Mouse (Mus musculus) embryonic facial prominence, embryonic 10.5 days (tissue): ENCODE data around the gene Btc. TPM values are rescaled to one million over a fixed set of nuclear protein-coding genes. Genes with fewer than 3 reads are reported as not detected.

Experiments used
- DNase-seq: peaks from one replicate; pipeline ENCODE4 v3.0.0-alpha.2; 2017; ENCODE audit warnings: low spot score
- H3K27ac ChIP-seq: fragments of 300-500 bp; sonication (generic); replicated peaks from 2 replicates; pipeline ENCODE4 v1.5.1; 2016; ENCODE audit warnings: mild to moderate bottlenecking
- H3K27me3 ChIP-seq: fragments of 300-500 bp; sonication (generic); replicated peaks from 2 replicates; pipeline ENCODE4 v1.6.1; 2016; ENCODE audit warnings: low read depth, mild to moderate bottlenecking; ENCODE audit not compliant: poor library complexity, severe bottlenecking
- H3K36me3 ChIP-seq: fragments of 300-500 bp; sonication (generic); replicated peaks from 2 replicates; pipeline ENCODE4 v1.6.1; 2016; ENCODE audit warnings: mild to moderate bottlenecking, moderate library complexity
- H3K4me1 ChIP-seq: fragments of 300-500 bp; sonication (generic); 2 replicates; pipeline ENCODE4 v1.6.1; 2016
- H3K4me3 ChIP-seq: fragments of 300-500 bp; sonication (generic); 2 replicates; pipeline ENCODE4 v1.5.1; 2016; ENCODE audit warnings: mild to moderate bottlenecking, moderate library complexity
- H3K9me3 ChIP-seq: fragments of 300-500 bp; sonication (generic); 2 replicates; pipeline ENCODE4 v1.6.1; 2016; ENCODE audit warnings: mild to moderate bottlenecking
- WGBS: fragments of 180-500 bp; shearing (Covaris S2); methylation state at CpG from one replicate; pipeline ENCODE4 v1.1.7; 2016; 5-methylcytosine and 5-hydroxymethylcytosine counted together
- polyA plus RNA-seq: library from polyadenylated mRNA; unstranded; fragments of >200 nt; fragmentation: Nextera tagmentation; extraction: Ambion mirVana; gene quantifications from 2 replicates; pipeline ENCODE4 v1.2.1, GENCODE M21; 2016

Gene Btc
- polyA plus RNA-seq, 1 experiment from 2014 or later: 0.16 TPM

DNA sequence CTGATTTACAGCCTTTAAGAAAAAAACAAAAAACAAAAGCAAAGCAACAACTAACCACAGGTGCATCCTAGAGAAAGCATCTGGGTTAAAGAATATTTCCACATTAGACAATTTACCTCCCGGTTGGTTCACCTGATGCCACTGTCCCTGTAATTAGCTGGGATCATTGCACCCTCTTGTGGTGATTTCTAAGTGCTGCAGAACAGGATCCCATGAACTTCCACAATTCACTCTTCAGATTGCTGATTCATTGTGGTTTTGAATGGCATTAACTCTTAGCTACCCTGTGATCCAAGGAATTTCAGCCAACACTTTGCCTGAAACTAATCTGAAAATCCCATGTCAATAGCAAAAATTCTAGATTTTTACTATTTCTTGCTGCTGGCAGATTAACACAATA is 94.9 kb downstream of the Btc start:
- Histone ChIP-seq H3K4me3 (no peak overlapping the region), H3K4me1 (no peaks in the 10 kb centered on the region), H3K27ac (no peak overlapping the region), H3K27me3 (no peaks in the 10 kb centered on the region), H3K36me3 (no peaks in the 10 kb centered on the region), H3K9me3 (no peaks in the 10 kb centered on the region)
- peak; percentile 34 for DNase-seq
- 16% methylated on average over 1 of the region's 1 CpGs for WGBS

Other genes starting within 250 kb of the Btc start
- 17.3 and 17.8 TPM in 2 replicates for gene Parm1, start 114.6 kb upstream of the Btc start, polyA plus RNA-seq